Mouse (Mus musculus) thymus, postnatal 14 days (tissue): ENCODE measurements around the gene Gm20388.

Experiments used
- DNase-seq: peaks from one replicate; pipeline ENCODE4 v3.0.0; 2021

Gene Gm20388

DNA sequence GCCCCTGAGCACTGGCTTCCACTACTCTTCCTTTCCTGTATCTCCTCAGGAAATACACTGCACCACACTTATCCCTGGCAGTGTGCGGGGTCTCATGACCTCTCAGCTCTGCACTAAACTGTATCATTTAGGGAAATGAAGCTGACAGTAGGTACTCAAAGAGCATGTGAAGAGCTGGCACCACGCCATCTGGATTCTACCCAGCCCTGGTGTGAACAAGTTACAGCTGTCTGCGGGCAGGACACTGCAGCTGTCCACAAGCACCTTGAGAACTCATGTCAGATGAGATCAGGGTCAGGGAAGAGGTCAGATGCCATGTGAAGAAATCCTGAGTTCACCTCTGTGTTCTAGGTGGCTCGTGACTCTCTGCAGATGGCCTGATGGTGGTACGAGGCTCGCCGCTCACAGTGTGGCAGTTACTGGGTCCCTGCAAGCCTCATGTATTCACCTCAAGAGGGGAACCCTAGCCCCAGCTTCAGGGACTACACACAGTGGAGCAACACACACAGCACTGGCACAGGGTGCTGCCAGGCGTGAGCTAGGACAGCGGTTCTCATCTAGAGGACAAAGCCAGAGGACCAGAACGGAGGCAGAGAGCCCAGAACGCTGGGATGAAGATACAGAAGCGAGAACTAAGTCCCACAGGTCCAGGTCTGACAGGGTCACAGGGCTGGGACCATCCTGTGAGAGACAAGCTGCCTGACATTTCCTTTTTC, 1710.3 kb downstream of the Gm20388 start:
- DNase-seq = no peak

DNA sequence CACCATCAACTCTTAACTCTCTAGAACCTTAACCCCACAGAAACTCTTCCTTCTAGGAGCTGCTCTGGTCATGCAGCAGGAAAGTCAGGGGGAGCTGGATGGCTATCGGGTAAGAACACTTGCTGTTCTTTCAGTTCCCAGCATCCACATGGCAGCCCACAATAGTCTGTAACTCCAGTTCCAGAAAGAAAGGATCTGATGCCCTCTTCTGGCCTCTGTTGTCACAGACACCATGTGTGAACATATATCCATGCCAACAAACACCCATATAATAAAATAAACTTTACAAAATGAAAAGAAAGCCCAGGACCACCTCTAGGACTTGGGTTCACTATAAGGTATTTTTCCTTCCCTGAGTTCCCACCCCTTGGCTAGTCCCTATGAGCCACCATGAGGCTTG, 1711.2 kb downstream of the Gm20388 start:
- DNase-seq = no peak

DNA sequence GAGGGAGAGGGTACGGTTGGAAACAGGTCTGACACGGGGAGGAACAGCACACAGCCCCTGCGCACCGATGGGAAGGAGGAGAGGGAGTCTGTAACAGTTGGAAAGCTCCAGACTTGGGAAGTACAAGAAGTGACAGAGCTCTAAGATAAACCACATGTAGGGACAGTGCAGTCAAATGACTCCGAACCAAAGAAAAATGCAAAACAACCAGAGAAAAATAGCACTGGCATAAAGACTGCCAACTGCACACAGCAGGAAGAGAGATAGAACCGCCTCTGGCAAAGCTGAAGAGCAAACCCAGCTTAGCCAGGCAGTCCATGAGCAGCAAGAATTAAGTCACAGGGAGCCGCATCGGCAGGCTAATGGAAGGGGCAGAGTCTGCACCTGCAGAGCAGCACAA, 1712.4 kb downstream of the Gm20388 start:
- no peak for DNase-seq

DNA sequence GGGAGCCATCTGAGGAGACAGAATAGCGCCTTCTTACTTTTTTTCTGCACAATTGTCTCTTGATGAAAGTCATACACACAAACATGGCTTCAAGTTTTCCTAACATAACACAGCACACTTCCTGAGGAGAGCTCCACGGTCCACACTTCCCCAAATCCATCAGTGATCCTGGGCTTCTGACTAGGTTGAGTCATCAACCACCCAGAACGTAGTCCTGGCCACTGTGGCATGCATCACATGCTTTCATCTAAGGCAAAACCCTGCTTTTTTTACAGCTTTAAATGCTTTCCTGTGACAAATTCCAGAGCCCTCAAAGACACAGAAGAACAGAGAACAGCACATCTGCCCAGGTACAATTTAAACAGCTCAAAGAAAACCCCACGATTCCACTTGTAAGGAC, 1718.0 kb downstream of the Gm20388 start:
- no peak for DNase-seq

DNA sequence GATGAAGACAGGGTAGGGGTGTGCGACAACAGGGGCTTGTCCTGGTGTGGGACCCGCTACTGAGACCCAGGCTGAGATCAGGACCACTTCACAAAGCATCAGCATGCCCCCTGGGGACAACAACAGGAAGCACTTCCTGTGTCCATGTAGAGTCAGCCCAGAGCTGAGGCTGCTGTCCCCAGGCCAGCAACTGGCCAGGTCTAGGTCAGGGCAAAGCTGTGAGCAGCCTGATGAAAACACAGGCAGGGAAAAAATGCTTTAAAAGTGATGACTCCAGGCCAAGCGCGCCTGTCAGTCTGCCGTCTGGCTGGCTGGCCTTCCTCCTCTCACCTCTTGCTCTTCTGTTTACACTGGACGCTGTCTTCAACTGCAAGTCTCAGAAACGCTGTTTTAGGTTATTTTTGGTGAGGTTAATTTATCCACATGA, 1721.0 kb downstream of the Gm20388 start:
- no peak for DNase-seq

DNA sequence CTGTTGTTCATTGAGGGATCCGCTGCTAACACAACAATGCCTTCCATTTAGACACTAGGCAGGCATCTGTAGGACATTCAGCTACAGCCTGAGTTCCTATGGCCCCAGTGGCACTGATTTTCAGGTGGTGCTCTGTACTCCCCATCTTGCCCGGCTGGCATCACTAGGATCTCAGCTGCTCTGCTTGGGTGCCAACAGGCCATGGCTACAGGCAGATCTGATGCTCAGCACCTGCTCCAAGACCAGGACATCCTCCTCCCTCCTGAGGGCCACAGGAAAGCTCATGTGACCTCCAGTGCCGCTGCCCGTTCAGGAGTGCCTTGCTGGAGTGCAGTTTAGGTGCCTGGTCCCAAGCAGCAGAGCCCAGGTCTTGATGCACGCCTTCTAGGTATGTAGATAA, 1721.8 kb downstream of the Gm20388 start:
- DNase-seq = no peak

DNA sequence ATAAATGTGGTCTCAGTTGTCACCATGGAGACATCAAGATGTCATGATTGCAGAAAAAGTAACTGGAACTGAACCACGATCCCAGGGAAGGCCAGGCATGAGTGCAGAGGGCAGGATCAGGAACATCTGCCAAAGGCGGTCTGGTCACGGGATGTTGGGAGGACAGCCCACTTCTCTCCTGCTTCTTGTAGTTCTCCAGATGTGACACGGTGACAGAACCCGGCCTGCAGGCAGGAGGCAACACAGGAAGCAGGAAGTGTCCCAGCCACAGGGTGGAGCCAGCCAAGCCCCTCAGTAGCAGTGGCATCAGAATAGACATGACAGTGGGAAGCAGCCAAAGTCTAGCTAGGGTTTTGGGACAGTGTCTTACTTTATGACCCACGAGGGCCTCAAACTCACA, 1724.9 kb downstream of the Gm20388 start:
- DNase-seq = no peak

DNA sequence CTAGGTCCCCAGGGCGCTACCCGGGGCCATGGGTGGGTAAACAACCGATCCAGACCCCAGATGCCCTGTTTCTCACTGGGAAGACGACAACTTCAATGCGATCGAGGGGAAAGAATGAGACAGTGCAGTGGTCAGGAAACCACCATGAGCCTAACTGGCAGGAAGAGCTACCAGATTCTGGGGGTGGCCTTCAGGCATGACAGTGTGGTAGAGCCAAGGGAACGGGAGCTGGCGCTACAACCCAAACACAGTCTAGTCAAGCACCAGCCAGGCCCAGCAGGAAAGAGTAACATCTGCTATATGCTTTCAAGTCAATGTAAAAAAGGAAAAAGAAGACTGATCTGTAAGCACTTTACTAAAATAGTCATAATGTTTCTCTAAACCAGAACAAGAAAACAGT, 1725.5 kb downstream of the Gm20388 start:
- DNase-seq = no peak

DNA sequence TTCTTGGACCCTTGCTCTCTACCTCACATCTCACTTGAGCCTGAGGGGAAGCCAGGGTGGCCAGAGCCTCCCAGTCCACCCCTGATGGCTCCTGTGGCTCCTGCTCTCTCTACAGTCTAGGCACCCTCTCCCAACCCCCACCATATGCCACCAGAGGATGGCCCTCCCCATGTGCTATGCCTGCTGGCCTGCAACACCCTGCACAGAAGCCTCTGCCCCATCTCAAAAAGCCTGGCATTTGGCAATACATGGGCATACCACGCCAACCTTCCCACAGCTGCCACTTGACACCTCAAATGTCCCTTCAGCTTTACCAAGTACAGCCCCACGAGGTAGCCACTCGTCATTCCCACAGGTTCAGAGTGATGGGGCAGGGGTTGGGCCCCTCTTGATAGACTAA, 1732.2 kb downstream of the Gm20388 start:
- no peak for DNase-seq

DNA sequence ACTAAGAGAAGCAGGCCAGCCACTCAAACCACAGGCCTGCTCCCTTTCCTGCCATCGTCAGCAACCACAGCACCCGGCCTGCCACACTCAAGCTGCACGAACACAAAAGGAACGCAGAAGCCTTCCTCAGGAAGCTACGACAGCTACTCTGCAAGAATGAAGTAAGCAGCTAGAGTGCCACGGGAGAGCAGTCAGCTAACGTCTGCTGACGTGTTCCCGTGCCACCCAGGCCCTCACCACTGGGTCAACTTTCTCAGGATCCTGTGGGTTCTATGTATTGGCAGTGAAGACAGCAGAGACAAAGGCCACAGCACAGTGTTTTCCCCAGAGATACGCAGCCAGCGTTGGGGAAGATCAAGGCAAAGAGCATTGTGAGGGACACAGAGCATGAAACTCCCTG, 1732.7 kb downstream of the Gm20388 start:
- DNase-seq = no peak

DNA sequence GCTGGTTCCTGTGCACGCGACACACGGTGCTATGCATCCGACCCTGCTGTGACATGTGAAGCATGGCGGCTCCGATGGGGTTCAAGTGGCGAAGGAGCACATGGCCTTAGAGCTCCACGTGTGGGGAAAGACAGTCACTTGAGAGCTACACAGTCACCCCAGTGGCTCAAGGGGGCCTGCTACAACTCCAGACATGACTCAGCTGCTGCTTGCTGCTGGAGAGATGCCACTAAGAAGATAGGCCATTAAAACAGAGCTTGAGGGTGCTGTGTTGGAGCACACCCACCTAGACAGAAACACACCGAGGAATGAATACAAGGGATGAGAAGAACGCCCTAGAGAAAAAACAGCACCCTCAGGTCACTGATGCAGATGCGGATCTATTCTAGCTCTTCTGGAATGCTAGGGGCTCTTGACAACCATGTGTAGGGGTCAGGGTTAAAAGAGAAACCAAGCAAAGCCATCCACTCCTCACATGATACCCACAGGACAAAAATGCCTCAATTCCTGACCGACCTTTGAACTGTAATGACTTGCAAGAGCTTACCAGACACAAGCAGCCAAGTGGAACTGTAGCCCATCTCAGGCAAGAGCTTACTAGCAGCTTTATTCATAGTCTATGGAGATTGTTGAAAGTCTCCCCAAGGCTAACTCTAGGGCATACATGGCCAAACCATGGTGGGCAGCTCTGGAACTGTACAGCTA, 1737.0 kb downstream of the Gm20388 start:
- no peak for DNase-seq

DNA sequence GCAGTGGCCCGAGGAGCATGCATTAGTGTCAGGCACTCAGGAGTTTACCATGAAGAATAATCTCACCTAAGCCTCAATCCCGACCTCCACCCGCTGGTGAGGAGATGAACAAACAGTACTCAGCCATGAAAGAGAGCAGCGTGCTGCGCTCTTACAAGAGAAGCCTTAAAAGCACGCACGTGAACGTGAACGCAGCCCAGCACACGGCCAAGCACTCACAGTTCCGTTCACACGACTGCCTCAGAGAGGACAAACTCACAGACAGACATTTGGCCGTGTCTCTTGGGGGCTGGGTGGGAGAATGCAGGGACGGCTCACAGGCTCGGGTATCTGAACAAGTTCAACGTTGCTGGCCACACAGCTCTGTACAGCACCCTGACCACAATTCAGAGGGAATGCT, 1737.8 kb downstream of the Gm20388 start:
- DNase-seq = no peak

DNA sequence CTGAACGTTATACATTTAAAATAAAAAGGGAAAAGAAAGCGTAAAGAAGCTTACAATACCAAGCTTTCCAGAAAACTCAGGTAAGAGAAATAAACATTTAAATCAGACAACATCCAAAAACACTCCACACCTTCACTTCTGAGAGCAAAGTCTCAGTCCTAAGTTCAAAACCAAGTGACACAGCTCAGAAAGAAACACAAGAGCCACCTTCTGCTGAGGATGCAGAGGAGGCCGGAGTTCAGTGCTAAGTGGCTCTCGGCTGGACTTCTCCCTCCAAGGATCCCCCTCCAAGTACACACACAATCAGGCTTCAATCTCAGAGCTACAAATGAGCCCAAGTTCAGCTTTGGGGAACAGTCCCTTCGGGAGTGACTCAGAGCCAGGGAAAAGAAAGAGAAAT, 1738.8 kb downstream of the Gm20388 start:
- no peak for DNase-seq

DNA sequence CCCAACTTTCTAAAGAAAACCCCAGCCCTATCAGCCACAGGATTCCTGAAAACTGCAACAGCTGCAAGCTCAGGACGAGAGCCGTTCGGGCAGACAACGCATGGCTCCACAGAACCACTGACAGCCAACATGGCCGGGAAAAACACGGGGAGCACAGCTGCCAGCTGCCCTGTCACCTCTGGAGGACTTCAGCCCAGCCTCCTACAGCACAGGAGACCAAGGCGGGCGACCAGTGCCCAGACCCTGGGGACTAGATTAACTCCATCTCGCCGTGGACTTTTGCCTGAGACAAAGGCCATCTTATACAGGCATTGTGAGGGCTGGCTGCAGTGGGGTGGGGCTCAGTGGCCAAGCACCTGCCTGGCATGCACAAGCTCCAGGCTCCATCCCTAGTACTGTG, 1739.3 kb downstream of the Gm20388 start:
- DNase-seq = no peak

DNA sequence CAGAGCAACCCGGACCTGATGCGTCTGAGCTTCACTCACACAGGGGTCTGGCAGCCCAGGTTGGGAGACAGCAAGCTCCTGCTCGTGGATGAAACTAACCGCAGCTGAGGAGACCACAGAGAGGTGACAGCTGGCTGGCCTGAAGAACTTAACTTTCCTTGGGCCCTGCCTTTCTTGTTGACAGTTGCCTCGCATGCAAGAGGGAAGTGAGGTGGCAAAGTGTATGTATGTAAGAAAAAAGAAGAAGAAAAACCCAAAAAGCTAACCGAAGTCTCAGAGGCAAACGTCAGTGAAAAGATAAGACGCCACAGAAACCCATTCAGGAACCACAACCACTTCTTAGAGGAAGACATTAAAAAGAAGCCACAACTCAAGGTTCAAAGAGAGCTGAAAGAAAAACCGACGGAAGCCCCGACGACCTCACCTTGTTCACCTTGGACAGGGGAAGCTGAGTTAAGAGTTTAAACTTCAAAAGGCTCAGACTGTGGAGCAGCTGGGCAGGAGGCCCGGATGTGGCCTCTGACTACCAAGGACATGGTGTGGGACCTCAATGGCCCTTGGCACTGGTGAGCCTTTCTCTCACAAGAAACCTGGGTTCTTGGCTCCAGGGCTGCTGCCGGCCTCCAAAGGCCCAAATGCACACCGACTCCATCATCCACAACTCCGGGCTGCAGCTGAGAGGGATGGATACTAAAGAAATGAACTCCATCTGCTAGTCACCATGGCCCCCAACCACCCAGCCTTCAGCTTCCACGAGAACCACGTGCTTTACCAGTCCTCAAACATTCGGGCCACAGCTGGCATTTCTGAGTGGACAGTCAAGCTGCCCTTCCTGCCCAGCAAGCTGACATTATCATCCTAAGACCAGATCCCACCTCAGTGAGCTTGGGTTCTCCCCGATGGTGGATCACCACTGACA, 1740.0 kb downstream of the Gm20388 start:
- DNase-seq = peak; percentile 21

DNA sequence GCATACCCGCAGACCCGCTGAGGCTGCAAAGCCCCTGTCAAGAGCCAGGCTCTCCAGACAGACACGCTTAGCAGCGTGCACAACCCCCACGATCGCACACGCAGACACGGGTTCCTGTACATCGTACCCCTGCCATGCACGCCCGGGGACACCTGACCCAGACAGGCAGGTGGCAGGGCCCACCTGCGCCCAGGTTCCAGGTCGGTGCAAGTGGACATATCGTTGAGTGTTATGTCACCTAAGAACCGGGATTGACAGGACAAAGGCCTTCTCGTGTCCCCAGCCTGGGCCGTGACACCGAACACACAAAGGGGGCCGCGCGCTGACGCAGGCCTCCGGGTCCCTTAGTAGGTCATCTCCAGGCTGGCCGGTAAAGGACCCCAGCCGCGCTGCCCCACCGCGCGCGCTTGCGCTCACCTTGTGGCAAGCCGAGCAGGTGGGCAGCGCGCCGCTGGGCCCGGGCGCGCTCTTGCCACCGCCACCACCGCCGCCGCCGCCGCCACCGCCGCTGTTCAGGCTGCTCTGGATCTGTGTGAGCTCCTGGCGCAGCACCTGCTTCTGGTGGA, 1740.8 kb downstream of the Gm20388 start:
- no peak for DNase-seq

DNA sequence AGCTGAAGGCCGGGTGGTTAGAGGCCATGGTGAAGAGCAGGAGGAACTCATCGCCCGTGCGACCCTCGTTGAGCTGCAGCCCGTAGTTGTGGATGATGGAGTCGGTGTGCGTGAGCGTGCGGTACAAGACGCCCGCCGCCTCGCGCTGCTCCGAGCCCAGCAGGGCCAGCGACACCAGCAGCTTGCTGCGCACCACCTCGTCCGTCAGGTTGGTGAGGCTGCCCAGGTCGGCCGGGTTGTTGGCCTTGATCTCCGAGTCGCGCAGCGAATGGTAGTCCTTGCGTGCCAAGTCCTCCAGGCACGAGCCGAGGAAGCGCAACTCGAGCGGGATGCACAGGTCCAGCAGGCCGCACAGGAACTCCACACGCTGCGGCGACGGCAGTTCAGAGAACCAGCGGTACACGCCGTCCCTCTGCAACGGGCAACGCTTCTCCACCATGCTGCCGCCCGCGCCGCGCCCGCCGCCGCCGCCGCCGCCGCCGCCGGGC, 1741.3 kb downstream of the Gm20388 start:
- DNase-seq = no peak

DNA sequence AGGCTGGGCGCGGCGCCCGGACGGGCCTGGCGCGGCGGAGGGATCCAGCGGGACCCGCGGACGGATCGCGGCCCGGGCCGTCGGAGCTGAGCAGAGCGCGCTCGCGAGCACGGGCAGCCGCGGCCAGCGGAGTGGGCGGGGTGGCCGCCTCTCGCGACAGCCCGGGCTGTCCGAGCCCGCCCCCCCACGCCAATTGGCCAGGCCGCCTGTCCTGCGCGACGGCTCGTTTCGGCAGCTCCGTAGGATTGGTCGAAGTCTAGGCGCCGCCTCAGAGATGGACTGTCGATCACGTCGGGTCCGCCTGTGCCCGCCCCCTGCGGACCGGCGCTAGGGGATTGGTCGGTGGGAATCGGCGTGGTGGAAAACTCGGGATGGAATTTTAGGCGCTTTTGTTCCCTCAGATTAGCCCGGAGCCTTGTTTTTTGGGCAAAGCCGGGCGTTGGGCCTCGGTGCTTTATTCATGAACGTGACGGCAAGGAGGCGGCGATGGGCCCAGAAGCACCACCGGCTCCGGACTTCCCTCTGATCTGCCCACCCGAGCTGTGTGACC, 1742.2 kb downstream of the Gm20388 start, which contains the start of gene Zcchc14:
Gene Zcchc14, minus strand, starts transcription at position 128 of the 550 bp plus-strand sequence.
- peak; percentile 13 for DNase-seq

DNA sequence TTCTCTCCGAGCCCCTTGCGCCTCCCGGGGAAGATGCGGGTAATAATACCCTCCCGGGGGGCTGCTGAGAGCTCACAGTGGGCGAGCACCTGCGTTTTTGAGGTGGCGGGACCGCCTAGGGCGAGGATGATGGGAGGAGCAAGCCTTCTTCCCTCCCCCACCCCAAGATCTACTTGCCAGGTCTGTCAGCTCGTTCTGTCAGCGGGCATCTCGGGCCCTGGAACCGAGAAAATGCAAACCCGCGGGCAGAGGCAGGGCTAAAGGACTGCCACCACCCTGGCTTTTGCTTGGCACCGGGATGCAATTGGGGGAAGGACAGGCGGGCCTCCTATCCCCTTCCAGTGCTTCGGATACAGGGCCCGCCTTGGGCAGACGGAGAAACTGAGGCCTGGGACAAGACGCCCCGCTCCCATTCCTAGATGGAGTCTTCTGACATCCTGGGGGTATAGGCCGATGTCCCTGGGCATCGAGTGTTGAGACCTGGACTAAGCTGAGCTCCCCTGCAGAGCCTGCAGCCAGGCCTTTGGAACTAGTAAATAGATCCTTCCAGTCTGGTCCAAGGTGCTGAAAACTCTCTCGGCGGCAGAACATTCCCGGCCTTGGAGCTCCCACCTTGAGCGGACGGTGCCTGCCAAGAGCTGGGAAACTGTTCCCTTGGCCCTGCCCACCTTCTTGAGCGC, 1742.8 kb downstream of the Gm20388 start:
- DNase-seq = no peak

DNA sequence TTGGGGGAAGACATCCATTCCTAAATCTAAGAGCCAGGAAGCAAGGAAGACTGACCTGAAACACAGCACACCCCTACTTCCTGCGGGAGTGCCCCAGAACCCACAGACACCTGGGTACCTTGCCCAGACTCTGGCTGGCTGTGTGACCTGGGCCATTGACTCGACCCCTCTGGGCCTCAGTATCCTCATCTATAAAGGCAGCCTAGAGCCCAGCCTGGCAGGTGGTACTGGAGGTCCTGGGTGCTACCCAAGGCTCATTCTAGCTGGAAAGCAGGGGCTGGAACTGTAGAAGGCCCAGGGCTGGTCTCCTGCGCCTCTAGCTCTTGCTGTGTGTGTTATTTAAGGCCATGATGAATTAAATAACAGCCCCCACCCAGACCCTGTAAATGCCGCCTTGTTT, 1743.5 kb downstream of the Gm20388 start:
- no peak for DNase-seq

DNA sequence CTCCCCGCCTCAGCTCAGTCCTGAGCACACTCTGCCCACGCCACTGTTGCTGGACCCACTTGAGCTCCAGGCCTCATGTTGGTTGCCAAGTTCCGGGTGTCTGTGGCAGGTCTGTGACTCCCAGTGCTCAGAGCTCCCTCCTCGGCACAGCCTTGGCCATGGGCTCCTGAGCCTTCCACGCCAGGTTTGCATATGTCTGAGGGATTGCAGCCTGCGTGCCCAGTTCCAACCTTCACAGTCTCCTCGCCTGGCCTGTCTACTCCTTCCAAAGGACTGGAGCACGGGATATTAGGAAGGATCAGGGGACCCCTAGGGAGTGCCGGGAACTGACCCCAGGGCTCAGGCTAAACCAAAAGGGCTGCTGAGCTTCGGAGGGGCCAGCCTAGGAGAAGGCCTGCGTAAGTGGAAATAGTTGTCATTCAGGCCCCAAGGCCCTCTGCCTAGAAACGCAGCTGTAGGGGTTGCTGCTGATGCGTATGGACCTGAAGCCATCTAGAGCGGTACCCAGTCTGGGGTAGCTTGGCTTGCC, 1744.4 kb downstream of the Gm20388 start:
- DNase-seq = no peak

DNA sequence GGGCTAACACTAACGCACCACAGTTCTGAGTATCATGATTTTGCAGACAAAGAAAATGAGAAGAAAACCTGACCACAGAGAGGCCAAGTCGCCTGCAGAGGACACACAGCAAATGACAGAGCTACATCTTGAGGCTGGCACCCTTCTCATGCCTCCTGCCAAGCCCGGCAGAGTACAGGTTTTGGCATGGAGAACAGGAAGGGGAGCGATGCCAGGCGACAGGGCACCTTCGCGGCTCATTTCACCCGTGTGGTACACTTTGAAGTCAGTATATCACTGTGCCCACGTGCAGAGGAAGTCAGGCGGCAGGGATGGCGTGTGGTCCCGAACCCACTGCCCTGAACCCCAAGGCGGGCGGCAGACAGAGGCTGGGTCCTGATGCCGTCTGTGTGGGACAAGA, 1750.0 kb downstream of the Gm20388 start:
- DNase-seq = no peak
